Mouse (Mus musculus) erythroblast, embryonic 14.5 days (primary cell): ENCODE data around the gene Drc3. TPM values are rescaled to one million over a fixed set of nuclear protein-coding genes. Genes with fewer than 3 reads are reported as not detected.
A peak's percentile ranks its signal among the peaks of the same experiment; 100 is the strongest.

ENCODE experiments used
- H3K27me3 ChIP-seq: 2 replicates; pipeline ENCODE4 v1.6.1; 2012; ENCODE audit warnings: inconsistent platforms; ENCODE audit not compliant: control insufficient read depth
- H3K36me3 ChIP-seq: 2 replicates; pipeline ENCODE4 v1.6.1; 2012; ENCODE audit warnings: mild to moderate bottlenecking, inconsistent platforms; ENCODE audit not compliant: control insufficient read depth
- H3K4me1 ChIP-seq: 2 replicates; pipeline ENCODE4 v1.6.1; 2012; ENCODE audit warnings: inconsistent platforms; ENCODE audit not compliant: control insufficient read depth
- H3K4me3 ChIP-seq: replicated peaks from 2 replicates; pipeline ENCODE3; 2012; ENCODE audit warnings: moderate library complexity, mild to moderate bottlenecking, inconsistent platforms
- H3K9me3 ChIP-seq: 2 replicates; pipeline ENCODE4 v1.6.1; 2012; ENCODE audit warnings: low read length, inconsistent platforms, mixed read lengths; ENCODE audit not compliant: control insufficient read depth
- GATA1 ChIP-seq: IDR thresholded peaks from 2 replicates; pipeline ENCODE4 v1.6.1; 2012; ENCODE audit warnings: low read length, inconsistent platforms, mixed read lengths
- TAL1 ChIP-seq: IDR thresholded peaks from 3 replicates; pipeline ENCODE4 v1.6.1; 2012; ENCODE audit warnings: low read length, inconsistent platforms, mixed read lengths
- polyA plus RNA-seq: library from polyadenylated mRNA; stranded (reverse); fragments of >175 nt; gene quantifications from 2 replicates; pipeline ENCODE4 v1.2.3, GENCODE M21; 2012

Gene Drc3
- polyA plus RNA-seq, 1 experiment = not detected

DNA sequence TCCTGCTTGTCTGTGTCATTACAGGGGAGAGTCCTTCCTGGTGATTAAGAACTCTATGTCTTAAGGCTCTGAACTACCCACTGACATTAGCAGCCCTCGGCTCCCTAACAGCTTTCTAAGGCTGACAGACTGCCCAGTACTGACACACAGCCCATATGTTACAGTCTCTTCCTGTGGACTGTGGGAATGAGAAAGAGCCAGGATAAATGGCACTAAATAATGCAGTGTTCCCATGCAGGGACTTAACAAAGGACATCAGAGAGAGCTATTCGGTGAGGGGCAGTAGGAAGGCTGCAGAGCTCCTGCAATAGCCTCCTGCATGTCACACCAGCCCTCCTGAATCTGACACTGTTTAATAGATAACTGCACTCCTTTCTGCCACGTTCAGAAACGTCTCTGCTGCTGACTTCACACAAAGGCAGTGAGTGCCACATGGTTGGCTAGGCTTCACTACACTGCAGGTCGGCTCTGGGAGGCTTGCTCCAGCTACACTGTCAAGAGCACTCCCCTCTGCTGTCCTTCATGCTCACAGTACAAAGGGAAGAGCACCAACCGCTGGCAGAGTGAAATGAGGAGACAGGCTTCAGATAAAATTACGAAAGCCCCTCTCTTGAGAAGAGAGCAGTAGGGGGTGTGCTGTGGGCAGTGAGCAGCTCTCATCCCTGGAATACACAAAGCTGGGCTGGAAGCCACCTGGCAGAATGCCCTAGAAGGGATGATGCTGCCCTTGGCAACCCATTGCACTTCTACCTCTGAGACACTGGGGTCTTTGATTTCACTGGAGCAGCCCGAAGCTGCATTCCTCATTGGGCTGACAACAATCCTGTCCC lies 41.9 kb upstream of the Drc3 start:
- TF ChIP-seq GATA1 (no peak), TAL1 (no peak)
- H3K36me3 ChIP-seq = peaks cover 11% of the 10 kb centered on the region
- peaks cover 33% of the 10 kb centered on the region for H3K4me1 ChIP-seq
- no peak overlapping the region for H3K4me3 ChIP-seq
- H3K27me3 ChIP-seq = no peaks in the 10 kb centered on the region
- H3K9me3 ChIP-seq = peaks cover 5% of the 10 kb centered on the region

DNA sequence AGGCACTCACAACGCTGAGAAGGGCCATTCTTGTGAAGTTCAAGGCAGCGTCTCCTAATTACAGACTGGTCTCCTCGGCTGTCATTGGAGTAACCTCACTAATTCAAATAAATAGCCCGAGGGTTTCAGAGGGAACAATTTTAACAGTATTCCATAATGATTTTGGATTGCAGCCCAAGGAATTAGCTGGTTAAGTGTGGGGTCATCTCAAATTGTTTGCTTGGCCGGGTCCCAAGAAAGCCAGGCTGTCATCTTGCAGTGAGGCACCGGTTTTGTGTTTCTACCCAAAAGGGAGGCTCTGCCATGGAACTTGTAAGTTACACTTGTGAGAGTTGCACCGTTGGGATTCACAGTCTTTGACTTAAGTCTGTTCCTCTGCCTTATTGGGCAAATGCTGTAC lies 36.9 kb upstream of the Drc3 start:
- TF ChIP-seq TAL1 (no peak), GATA1 (no peak)
- no peak overlapping the region for H3K4me3 ChIP-seq
- H3K9me3 ChIP-seq = no peaks in the 10 kb centered on the region
- H3K36me3 ChIP-seq = peaks cover 11% of the 10 kb centered on the region
- no peaks in the 10 kb centered on the region for H3K27me3 ChIP-seq
- H3K4me1 ChIP-seq = peaks cover 35% of the 10 kb centered on the region

DNA sequence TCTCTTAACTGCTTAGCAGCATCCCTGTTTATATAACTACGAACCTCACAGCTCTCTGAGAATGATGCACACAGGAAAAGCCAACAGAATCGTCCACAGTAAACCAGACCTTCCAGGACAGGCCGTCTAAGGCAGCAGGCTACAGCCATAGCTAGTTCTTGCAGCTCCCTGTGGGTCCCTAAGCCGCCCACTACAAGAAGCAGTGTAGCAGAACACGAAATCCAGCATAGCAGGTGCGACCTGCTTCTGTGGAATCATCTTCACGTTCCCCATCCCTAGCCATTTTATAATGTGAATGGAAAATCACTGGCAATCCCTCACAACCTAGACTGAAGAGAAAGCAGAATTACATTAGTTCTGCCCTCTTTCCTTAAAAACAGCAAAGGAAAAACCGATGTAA lies 36.2 kb upstream of the Drc3 start:
- Histone ChIP-seq H3K36me3 (peaks cover 11% of the 10 kb centered on the region), H3K27me3 (no peaks in the 10 kb centered on the region), H3K4me1 (peaks cover 31% of the 10 kb centered on the region), H3K4me3 (no peak overlapping the region), H3K9me3 (no peaks in the 10 kb centered on the region)
- TF ChIP-seq TAL1 = no peak
- no peak for TF ChIP-seq GATA1

DNA sequence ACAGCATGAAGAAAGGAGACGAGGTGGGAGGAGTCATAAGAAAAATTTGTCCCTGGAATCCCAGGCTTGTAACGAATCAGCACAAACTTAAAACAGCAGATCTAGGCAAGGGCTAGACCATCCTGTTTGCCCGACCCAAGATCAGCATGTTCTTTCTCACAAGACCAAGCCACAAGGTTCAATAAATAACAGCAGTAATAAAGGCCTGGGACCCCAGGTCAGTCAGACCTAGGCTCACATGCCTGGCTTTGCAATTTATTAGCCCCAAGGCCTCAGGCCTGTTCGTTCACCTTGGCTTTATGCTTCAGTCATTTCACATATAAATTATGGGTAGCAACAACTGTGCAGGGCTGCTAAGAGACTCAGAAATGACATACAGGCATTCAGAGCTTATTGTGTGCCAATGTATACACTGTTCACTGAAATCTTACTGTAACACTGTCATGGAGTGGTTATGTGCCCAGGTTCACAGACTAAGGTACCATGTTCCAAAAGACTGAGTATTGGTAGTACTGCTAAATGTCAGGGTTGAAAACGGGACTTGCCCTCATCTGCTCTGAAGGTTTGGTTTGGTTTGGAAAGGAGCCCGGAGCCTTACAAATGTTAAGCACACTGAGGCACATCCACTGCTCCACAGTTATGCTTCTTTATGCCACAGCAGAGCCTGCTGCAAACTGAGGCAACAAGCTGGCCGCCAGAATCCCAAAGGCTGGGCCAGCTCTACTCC lies 35.6 kb upstream of the Drc3 start:
- Histone ChIP-seq H3K4me3 (no peak overlapping the region), H3K4me1 (peaks cover 30% of the 10 kb centered on the region), H3K9me3 (no peaks in the 10 kb centered on the region), H3K27me3 (no peaks in the 10 kb centered on the region), H3K36me3 (peaks cover 11% of the 10 kb centered on the region)
- TF ChIP-seq TAL1 (no peak), GATA1 (no peak)

DNA sequence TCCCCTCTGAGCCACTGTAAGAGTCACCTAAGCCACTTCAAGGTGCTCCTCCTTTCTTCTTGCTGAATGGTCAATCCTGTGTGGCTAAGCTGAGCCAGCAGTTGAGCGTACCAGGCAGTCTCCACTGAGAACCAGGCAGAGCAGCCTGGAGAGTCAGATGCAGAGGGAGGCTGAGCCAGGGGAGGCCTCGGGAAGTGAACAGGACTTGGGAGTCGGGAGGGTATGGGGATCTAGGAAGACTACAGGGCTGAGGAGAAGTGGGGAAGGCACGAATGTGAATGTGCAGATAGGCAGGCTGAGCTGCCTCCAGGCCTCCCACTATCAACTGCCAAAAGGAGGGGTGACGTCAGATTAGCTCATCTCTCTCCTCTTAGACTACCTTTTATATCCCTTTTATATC lies 34.4 kb upstream of the Drc3 start:
- Histone ChIP-seq H3K9me3 (no peaks in the 10 kb centered on the region), H3K4me3 (peak overlapping the region; percentile 2), H3K36me3 (peaks cover 6% of the 10 kb centered on the region), H3K27me3 (no peaks in the 10 kb centered on the region), H3K4me1 (peaks cover 29% of the 10 kb centered on the region)
- TF ChIP-seq TAL1 (no peak), GATA1 (no peak)

DNA sequence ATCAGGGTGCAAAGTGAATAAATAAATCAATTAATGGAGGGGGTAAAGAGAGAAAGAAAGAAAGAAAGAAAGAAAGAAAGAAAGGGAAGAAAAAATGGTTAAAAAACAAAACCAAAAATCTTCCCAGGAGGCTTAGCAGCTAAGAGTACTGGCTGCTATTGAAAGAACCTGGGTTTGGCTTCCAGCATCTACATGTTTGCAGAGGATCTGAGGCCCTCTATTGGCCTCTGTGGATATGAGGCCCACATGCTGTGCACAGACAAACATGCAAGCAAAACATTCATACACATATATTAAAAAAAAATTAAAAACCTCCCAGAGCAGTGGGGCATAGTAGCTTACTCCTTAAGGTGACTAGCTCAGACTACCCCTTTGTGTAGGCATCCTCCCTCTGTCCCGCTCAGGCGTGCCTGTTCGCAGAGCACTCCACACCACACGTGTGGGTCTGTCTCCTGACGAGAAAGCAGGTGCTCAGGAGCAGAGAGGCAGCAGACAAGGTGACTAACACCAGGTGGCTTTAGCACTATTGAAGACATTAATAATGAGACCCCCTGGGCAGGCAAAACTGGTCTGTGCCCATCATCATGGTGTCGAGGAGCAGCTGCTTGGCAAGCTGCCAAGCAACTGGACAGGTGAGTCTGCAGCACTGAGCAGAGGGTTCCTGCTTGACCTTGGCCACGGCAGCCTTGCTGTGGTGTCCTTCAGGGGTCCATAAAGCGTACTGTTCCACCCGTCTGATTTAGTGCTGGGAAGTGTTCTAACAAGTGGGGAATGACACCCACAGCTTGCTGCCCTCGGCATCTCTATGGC lies 33.7 kb upstream of the Drc3 start:
- H3K9me3 ChIP-seq = no peaks in the 10 kb centered on the region
- H3K27me3 ChIP-seq = no peaks in the 10 kb centered on the region
- no peak for TF ChIP-seq TAL1
- TF ChIP-seq GATA1 = no peak
- H3K4me3 ChIP-seq = no peak overlapping the region
- H3K4me1 ChIP-seq = peaks cover 29% of the 10 kb centered on the region
- peaks cover 6% of the 10 kb centered on the region for H3K36me3 ChIP-seq

DNA sequence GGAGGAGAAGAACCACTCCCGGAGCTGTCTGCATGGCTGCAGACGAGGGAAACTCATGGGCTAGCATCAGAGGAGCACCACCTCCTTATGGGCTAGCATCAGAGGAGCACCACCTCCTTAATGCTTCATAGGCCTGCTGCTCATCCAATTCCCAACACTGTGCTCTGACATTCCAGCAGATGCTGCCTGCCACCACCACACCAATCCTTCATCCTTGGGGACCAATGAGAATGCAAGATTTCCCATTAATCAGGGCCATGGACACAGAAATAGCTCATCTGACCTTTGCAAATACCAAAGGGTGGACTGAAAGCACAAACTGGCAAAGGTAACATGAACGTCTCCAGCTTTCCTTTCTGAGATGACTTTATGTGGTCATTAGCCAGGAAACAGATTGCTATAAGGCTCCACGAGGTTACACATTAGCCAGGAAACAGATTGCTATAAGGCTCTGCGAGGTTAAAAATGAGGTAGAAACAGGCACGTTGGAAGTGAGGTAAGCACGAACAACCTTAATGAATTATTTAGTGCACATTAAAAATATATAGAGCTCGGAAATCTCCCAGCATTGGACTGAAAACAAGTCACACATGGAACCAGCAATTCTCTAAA lies 32.6 kb upstream of the Drc3 start:
- H3K9me3 ChIP-seq = no peaks in the 10 kb centered on the region
- no peak overlapping the region for H3K4me3 ChIP-seq
- H3K27me3 ChIP-seq = no peaks in the 10 kb centered on the region
- H3K4me1 ChIP-seq = peaks cover 31% of the 10 kb centered on the region
- TF ChIP-seq GATA1 = no peak
- H3K36me3 ChIP-seq = peaks cover 6% of the 10 kb centered on the region

DNA sequence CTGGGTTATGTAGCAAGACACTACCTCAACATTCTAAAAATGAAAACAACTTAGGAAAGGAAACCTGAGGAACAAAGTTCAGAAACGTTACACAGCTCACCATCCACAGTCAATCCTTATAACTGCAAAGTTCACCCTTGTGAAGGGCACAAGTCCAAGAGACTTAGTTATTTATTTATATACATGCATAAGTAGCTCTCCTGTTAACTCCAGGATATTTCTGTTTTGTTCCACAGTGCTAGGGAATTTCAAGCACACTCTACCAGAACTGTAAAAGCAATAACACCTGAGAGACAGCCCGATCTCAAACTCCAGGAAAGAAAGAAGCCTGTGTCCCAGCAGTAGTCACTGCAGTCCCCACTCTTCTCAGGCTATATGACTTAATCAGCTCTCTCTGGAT lies 31.7 kb upstream of the Drc3 start:
- H3K27me3 ChIP-seq = no peaks in the 10 kb centered on the region
- H3K4me3 ChIP-seq = no peak overlapping the region
- H3K36me3 ChIP-seq = peaks cover 5% of the 10 kb centered on the region
- H3K4me1 ChIP-seq = peaks cover 31% of the 10 kb centered on the region
- H3K9me3 ChIP-seq = no peaks in the 10 kb centered on the region
- TF ChIP-seq TAL1 (no peak), GATA1 (no peak)

DNA sequence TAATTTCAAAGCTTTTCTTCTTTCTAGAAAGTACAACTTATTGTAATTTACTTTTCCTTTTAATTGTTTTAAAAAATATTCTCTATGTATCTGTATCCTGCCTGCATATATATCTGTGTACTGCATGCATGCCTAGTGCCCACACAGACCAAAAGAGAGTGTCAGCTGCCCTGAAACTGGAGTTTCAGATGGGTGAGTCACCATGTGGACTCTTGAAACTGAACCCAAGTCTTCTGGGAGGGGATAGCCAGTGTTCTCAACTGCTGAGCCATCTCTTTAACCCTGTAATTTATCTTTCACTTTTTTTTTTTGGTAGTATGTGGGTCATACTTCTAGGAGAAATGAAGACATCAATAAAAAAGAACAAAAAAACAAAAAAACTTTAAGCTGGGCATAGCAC lies 29.4 kb upstream of the Drc3 start:
- Histone ChIP-seq H3K9me3 (no peaks in the 10 kb centered on the region), H3K4me3 (no peak overlapping the region), H3K36me3 (peaks cover under 1% of the 10 kb centered on the region), H3K4me1 (peaks cover 20% of the 10 kb centered on the region), H3K27me3 (no peaks in the 10 kb centered on the region)
- no peak for TF ChIP-seq TAL1
- no peak for TF ChIP-seq GATA1
